Mouse (Mus musculus): ENCODE results near the gene Ppfibp2. TPM values are rescaled to one million over a fixed set of nuclear protein-coding genes. Genes with fewer than 3 reads are reported as not detected.

Gene Ppfibp2
- polyA plus RNA-seq, 1 experiment from 2014 or later: 13.9 TPM

DNA sequence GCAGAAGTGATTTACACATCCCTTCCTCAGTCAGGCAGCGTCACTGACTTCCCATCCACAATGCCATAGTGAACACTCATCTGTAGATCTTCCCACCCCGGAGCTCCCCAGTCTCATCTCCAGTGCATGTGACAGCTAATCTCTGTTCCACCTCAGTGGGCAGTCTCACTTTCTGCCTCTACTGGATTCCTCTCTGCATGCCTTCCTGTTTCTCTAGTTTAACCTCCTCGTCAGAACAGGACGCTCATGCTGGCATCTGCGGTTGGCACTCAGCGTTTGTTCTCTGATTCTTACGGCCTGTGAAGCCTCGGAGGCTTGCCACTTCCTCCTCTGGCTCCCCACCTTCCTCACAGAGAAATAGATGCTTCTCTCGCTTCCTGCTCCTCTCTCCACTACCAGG, 112.6 kb downstream of the Ppfibp2 start:
- Histone ChIP-seq H3K27me3 (ENCODE audit: control insufficient read depth, insufficient read depth, low read length) (no peaks in the 10 kb centered on the region), H3K4me3 (ENCODE audit: low read depth, low read length) (no peak overlapping the region), H3K4me1 (ENCODE audit: control insufficient read depth, insufficient read depth, low read length) (peaks cover 15% of the 10 kb centered on the region), H3K9ac (replicated peaks; ENCODE audit: low read depth, low read length) (no peak overlapping the region), H3K36me3 (ENCODE audit: control insufficient read depth, insufficient read depth, low read length) (no peaks in the 10 kb centered on the region), H3K4me2 (replicated peaks; ENCODE audit: low read depth, low read length) (no peak overlapping the region), H3K9me3 (ENCODE audit: control insufficient read depth, low read depth, low read length) (no peaks in the 10 kb centered on the region), H3K27ac (ENCODE audit: low read length) (no peak overlapping the region)
- no peak for ATAC-seq (ENCODE audit: insufficient number of reproducible peaks, insufficient read depth, low FRiP score, low read depth)
- 71% methylated on average over 9 of the region's 9 CpGs for WGBS

DNA sequence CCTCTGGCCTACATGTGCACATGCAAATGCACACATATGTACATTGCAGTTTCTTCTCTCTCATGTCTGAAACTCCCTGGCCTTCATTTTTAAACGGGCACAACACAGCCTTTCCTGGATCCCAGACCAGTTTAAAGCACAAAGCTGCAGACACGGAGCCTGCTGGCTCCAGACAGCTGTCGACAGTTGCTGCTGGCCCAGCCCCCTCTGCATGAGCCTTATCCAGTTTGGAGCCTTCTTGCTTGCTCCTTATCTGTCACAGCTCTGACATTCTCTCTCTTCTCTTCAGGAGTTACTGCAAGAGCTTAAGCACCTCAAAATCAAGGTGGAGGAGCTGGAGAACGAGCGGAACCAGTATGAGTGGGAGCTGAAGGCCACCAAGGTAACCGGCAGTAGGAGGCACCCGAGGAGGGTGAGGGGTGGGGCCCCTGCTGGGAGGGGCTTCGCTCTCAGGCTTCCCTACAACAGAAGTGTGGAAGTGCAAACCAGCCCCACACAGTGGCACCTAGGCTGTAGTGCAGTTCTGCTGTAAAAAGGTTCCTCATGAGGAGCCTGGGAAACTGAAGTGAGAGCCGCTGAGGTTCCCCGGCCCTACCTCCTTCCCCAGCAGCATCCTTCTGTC, 113.6 kb downstream of the Ppfibp2 start:
- Histone ChIP-seq H3K4me3 (ENCODE audit: low read depth, low read length) (peak overlapping the region; percentile 23), H3K9ac (replicated peaks; ENCODE audit: low read depth, low read length) (no peak overlapping the region), H3K9me3 (ENCODE audit: control insufficient read depth, low read depth, low read length) (no peaks in the 10 kb centered on the region), H3K36me3 (ENCODE audit: control insufficient read depth, insufficient read depth, low read length) (no peaks in the 10 kb centered on the region), H3K27ac (ENCODE audit: low read length) (peak overlapping the region; percentile 86; the same call in 1 of the 2 replicates), H3K27me3 (ENCODE audit: control insufficient read depth, insufficient read depth, low read length) (no peaks in the 10 kb centered on the region), H3K4me2 (replicated peaks; ENCODE audit: low read depth, low read length) (peak overlapping the region; percentile 48), H3K4me1 (ENCODE audit: control insufficient read depth, insufficient read depth, low read length) (peaks cover 15% of the 10 kb centered on the region)
- peak; percentile 92 for ATAC-seq (ENCODE audit: insufficient number of reproducible peaks, insufficient read depth, low FRiP score, low read depth)
- 1% methylated on average over 10 of the region's 10 CpGs for WGBS

DNA sequence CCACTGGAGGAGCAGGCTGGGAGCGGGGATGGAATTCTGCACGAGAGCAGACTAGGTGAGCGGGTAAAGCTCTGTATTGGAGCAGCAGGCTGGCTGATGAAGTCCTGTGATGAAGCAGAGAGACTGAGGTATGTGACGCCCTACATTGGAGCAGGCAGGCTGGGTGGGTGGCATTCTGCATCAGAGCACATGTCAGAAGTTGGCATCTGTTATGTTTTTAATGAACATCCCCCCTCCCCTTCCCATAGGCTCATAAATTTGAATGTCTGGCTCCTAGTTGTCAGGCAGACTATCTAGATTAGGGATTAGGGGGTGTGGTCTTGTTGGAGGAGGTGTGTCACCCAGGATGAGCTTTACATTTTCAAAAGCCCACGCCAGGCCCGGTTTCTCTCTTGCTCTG, 117.7 kb downstream of the Ppfibp2 start:
- H3K4me3 ChIP-seq (ENCODE audit: low read depth, low read length): no peak overlapping the region
- 61% methylated on average over 6 of the region's 6 CpGs for WGBS
- H3K4me2 ChIP-seq (replicated peaks; ENCODE audit: low read depth, low read length): no peak overlapping the region
- ATAC-seq (ENCODE audit: insufficient number of reproducible peaks, insufficient read depth, low FRiP score, low read depth): no peak
- H3K27me3 ChIP-seq (ENCODE audit: control insufficient read depth, insufficient read depth, low read length): no peaks in the 10 kb centered on the region
- H3K9ac ChIP-seq (replicated peaks; ENCODE audit: low read depth, low read length): no peak overlapping the region
- H3K9me3 ChIP-seq (ENCODE audit: control insufficient read depth, low read depth, low read length): no peaks in the 10 kb centered on the region
- H3K4me1 ChIP-seq (ENCODE audit: control insufficient read depth, insufficient read depth, low read length): peaks cover 12% of the 10 kb centered on the region
- no peak overlapping the region for H3K27ac ChIP-seq (ENCODE audit: low read length)
- H3K36me3 ChIP-seq (ENCODE audit: control insufficient read depth, insufficient read depth, low read length): no peaks in the 10 kb centered on the region; the same call in 1 of the 2 replicates

DNA sequence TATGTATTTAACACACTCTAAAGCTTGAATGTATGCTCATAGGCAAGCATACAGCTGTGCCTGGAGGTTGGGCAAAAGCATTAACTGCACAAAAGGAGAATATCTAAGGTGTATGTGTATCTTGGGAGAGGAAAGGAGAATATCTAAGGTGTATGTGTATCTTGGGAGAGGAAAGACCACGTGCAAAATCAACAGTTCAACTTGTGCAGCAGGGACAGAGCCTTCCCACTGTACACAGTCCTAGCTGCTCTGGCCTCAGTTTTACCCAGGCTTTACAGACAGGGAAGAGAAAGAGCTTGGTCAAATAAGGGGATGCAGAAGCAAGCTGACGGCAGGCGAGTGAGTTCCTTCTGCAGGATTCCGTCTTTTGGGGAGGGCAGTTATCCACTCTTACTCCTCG, 119.1 kb downstream of the Ppfibp2 start:
- Histone ChIP-seq H3K4me2 (replicated peaks; ENCODE audit: low read depth, low read length) (no peak overlapping the region), H3K9ac (replicated peaks; ENCODE audit: low read depth, low read length) (no peak overlapping the region), H3K27ac (ENCODE audit: low read length) (no peak overlapping the region), H3K36me3 (ENCODE audit: control insufficient read depth, insufficient read depth, low read length) (no peaks in the 10 kb centered on the region; the same call in 1 of the 2 replicates), H3K27me3 (ENCODE audit: control insufficient read depth, insufficient read depth, low read length) (no peaks in the 10 kb centered on the region), H3K9me3 (ENCODE audit: control insufficient read depth, low read depth, low read length) (no peaks in the 10 kb centered on the region), H3K4me1 (ENCODE audit: control insufficient read depth, insufficient read depth, low read length) (no peaks in the 10 kb centered on the region; the same call in 1 of the 2 replicates), H3K4me3 (ENCODE audit: low read depth, low read length) (no peak overlapping the region)
- 81% methylated on average over 5 of the region's 5 CpGs for WGBS
- peak; percentile 73; the same call in 1 of the 2 replicates for ATAC-seq (ENCODE audit: insufficient number of reproducible peaks, insufficient read depth, low FRiP score, low read depth)

DNA sequence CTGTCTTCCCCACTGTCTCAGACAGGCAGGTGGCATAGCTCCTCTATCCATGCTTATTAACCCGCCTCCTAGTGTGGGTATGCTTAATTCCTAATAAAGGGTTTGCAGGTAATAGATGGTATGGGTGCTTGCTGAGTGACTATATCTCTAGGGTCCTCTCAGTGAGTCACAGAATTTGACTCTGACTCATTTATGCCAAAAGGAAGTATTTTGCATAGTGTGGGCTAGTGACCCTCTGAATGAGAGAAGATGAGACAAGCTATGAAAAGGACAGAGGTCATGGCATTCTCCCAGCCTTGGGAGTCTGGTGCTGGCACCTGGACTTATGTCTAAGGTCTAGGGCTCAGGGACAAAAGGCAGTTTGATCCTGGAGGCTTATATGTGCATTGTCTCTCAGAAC, 125.8 kb downstream of the Ppfibp2 start:
- no peak overlapping the region for H3K9ac ChIP-seq (replicated peaks; ENCODE audit: low read depth, low read length)
- ATAC-seq (ENCODE audit: insufficient number of reproducible peaks, insufficient read depth, low FRiP score, low read depth): no peak
- peaks cover 5% of the 10 kb centered on the region; the same call in 1 of the 2 replicates for H3K36me3 ChIP-seq (ENCODE audit: control insufficient read depth, insufficient read depth, low read length)
- H3K4me2 ChIP-seq (replicated peaks; ENCODE audit: low read depth, low read length): no peak overlapping the region
- H3K27me3 ChIP-seq (ENCODE audit: control insufficient read depth, insufficient read depth, low read length): no peaks in the 10 kb centered on the region
- H3K4me1 ChIP-seq (ENCODE audit: control insufficient read depth, insufficient read depth, low read length): no peaks in the 10 kb centered on the region
- WGBS: 94% methylated on average over 1 of the region's 1 CpGs
- no peak overlapping the region for H3K4me3 ChIP-seq (ENCODE audit: low read depth, low read length)
- no peaks in the 10 kb centered on the region for H3K9me3 ChIP-seq (ENCODE audit: control insufficient read depth, low read depth, low read length)
- no peak overlapping the region for H3K27ac ChIP-seq (ENCODE audit: low read length)

DNA sequence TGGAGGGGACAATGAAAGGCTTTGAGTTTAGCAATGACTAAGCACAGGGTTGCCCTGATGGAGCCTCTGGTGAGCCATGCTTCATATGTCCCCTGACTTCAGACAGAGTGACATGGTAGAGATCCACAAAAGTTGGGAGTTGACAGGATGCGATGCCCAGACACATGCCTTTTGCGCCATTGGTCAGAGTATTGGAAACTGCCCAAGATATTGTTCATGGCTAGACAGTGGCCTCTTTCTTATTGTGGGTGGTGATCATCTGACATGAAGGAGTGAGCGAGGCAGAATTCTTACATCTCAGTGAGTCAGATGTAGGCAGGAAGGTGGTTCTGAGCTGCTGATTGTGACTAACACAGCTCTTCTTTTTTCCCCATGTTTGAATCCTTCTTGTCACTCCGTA, 127.5 kb downstream of the Ppfibp2 start:
- Histone ChIP-seq H3K9me3 (ENCODE audit: control insufficient read depth, low read depth, low read length) (no peaks in the 10 kb centered on the region), H3K4me1 (ENCODE audit: control insufficient read depth, insufficient read depth, low read length) (no peaks in the 10 kb centered on the region), H3K27me3 (ENCODE audit: control insufficient read depth, insufficient read depth, low read length) (no peaks in the 10 kb centered on the region), H3K4me3 (ENCODE audit: low read depth, low read length) (no peak overlapping the region), H3K27ac (ENCODE audit: low read length) (no peak overlapping the region), H3K36me3 (ENCODE audit: control insufficient read depth, insufficient read depth, low read length) (peaks cover 5% of the 10 kb centered on the region; the same call in 1 of the 2 replicates), H3K9ac (replicated peaks; ENCODE audit: low read depth, low read length) (no peak overlapping the region), H3K4me2 (replicated peaks; ENCODE audit: low read depth, low read length) (no peak overlapping the region)
- ATAC-seq (ENCODE audit: insufficient number of reproducible peaks, insufficient read depth, low FRiP score, low read depth): no peak
- WGBS: 87% methylated on average over 4 of the region's 4 CpGs

DNA sequence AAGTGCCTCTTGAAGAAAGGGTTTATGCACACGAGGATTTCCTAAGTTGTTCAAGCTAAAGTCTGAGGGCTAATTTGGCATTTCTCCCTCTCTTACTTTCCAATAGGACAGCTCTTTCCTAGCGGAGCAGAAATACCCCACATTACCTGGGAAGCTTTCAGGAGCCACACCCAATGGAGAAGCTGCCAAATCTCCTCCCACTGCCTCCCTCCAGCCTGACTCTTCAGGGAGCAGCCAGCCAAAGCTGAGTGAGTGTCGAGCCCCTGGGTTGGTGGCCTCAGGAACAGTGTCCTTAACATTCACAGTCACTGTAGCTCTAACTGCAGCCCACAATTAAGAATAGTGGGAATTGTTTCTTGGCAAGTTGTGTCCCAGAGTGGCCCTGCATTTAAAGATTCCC, 132.5 kb downstream of the Ppfibp2 start:
- Histone ChIP-seq H3K4me2 (replicated peaks; ENCODE audit: low read depth, low read length) (no peak overlapping the region), H3K27ac (ENCODE audit: low read length) (no peak overlapping the region), H3K9me3 (ENCODE audit: control insufficient read depth, low read depth, low read length) (no peaks in the 10 kb centered on the region), H3K9ac (replicated peaks; ENCODE audit: low read depth, low read length) (no peak overlapping the region), H3K4me3 (ENCODE audit: low read depth, low read length) (no peak overlapping the region), H3K36me3 (ENCODE audit: control insufficient read depth, insufficient read depth, low read length) (peaks cover 10% of the 10 kb centered on the region), H3K27me3 (ENCODE audit: control insufficient read depth, insufficient read depth, low read length) (no peaks in the 10 kb centered on the region), H3K4me1 (ENCODE audit: control insufficient read depth, insufficient read depth, low read length) (no peaks in the 10 kb centered on the region)
- 61% methylated on average over 3 of the region's 3 CpGs for WGBS
- ATAC-seq (ENCODE audit: insufficient number of reproducible peaks, insufficient read depth, low FRiP score, low read depth): no peak

DNA sequence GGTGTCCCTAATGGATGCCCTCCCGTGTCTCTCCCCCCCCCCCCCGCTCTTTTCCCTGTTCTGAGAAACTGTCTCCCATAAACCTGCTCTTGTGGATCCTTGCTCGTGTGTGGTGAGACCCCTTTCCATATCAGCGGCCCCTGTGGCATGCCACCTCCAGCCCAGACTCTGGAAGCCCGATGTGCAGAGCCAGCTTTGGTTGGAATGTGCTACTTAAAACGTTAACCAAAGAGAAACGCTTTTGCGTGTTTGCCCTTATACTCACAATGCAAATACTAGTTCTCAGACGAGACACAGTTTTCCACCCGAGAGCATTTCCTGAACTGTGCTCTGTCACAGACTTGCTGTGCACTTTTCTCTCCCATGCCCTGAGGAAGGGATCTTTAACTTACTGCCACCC, 135.6 kb downstream of the Ppfibp2 start:
- H3K27ac ChIP-seq (ENCODE audit: low read length): no peak overlapping the region
- WGBS: 80% methylated on average over 10 of the region's 10 CpGs
- H3K9ac ChIP-seq (replicated peaks; ENCODE audit: low read depth, low read length): no peak overlapping the region
- H3K27me3 ChIP-seq (ENCODE audit: control insufficient read depth, insufficient read depth, low read length): no peaks in the 10 kb centered on the region
- no peak for ATAC-seq (ENCODE audit: insufficient number of reproducible peaks, insufficient read depth, low FRiP score, low read depth)
- H3K9me3 ChIP-seq (ENCODE audit: control insufficient read depth, low read depth, low read length): no peaks in the 10 kb centered on the region
- H3K4me3 ChIP-seq (ENCODE audit: low read depth, low read length): no peak overlapping the region
- no peaks in the 10 kb centered on the region for H3K4me1 ChIP-seq (ENCODE audit: control insufficient read depth, insufficient read depth, low read length)
- no peak overlapping the region for H3K4me2 ChIP-seq (replicated peaks; ENCODE audit: low read depth, low read length)
- H3K36me3 ChIP-seq (ENCODE audit: control insufficient read depth, insufficient read depth, low read length): peaks cover 5% of the 10 kb centered on the region

DNA sequence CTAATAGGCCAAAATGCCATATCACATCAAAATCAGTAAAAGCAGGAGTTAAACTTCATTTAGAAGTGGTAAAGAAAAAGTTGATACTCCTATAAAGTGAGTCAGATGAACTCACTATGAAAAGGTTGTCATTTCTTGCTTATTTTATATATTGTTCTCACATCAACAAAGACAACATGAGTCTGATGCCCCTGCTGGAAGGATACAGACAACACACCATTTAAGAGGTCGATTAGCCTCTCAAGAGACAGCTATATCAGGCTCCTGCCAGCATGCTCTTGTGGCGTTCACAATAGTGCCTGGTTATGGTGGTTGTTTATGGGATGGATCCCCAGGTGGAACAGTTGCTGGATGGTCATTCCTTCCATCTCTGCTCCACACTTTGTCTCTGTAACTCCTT, 138.2 kb downstream of the Ppfibp2 start:
- H3K4me2 ChIP-seq (replicated peaks; ENCODE audit: low read depth, low read length): no peak overlapping the region
- H3K36me3 ChIP-seq (ENCODE audit: control insufficient read depth, insufficient read depth, low read length): peaks cover 5% of the 10 kb centered on the region
- no peaks in the 10 kb centered on the region for H3K4me1 ChIP-seq (ENCODE audit: control insufficient read depth, insufficient read depth, low read length)
- no peak overlapping the region for H3K9ac ChIP-seq (replicated peaks; ENCODE audit: low read depth, low read length)
- no peaks in the 10 kb centered on the region for H3K9me3 ChIP-seq (ENCODE audit: control insufficient read depth, low read depth, low read length)
- H3K27me3 ChIP-seq (ENCODE audit: control insufficient read depth, insufficient read depth, low read length): no peaks in the 10 kb centered on the region
- 77% methylated on average over 2 of the region's 2 CpGs for WGBS
- H3K4me3 ChIP-seq (ENCODE audit: low read depth, low read length): no peak overlapping the region
- H3K27ac ChIP-seq (ENCODE audit: low read length): no peak overlapping the region
- no peak for ATAC-seq (ENCODE audit: insufficient number of reproducible peaks, insufficient read depth, low FRiP score, low read depth)

All from stomach, embryonic 14.5 days (tissue).